Mouse (Mus musculus) left cerebral cortex, postnatal 10 days (tissue): Measurements from ENCODE around the gene Nap1l1. TPM values are rescaled to one million over a fixed set of nuclear protein-coding genes. Genes with fewer than 3 reads are reported as not detected.

Experiments
- DNase-seq, 2 experiments: peaks; one replicate each; pipeline ENCODE4 v3.0.0; 2021 to 2022; ENCODE audit warnings: low spot score in 2 of 2, mixed read lengths in 1 of 2; ENCODE audit errors: extremely low spot score in 1 of 2
- intact Hi-C: fragments of 180-260 bp; cut with DNase I; formaldehyde crosslinking; loops from one replicate; pipeline ENCODE4 v1.15.1; 2025
- total RNA-seq, 2 experiments: library from RNA; stranded (reverse); gene quantifications; 2 replicates each; pipeline ENCODE4 v1.2.3; 2021

The Nap1l1 gene
- total RNA-seq, 2 experiments from 2014 or later, result 237 to 241 TPM

DNA sequence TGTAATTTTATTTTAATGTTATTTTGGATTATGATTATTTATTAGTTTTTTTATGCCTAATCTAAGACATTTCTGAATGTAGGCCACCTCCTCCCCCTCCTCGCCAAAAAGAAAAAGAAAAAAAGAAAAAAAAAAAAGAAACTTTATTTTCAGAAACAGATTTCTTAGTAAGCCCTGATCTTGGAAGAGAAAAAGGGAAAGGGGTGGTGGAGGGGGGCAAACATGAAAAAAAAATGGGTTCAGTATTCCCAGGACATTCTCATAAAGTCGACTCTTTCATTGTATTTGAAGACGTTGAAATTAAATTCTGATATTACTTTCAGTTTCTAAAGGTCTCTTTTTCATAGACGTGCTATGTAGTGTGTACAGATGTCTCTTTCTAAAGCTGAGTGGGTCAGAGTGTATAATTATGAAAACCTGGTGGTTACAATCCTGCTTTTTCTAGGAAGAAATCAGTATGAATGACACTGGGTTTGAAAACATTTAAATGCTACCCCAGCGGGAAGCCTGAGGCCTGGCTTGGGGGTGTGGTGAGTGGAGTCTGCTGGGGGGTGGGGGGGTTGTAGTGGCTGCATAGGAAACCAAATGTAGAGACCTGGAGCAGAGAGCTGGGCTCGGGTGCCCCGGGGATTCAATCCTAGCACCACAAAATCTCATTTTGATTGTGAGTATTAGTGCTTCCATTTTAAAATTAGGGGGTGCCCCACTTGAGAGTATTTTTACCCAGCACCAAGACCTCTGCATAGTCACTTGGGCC is 35.5 kb downstream of the Nap1l1 start:
- intact Hi-C loops, result loop anchor here (5.0 kb wide), 2 partner anchors 59 to 149 kb away; no protein-coding TSS in a partner anchor
- no peak for DNase-seq

- no peak for DNase-seq
- intact Hi-C loops, result loop anchor here (5.0 kb wide), 2 partner anchors 58 to 148 kb away; no protein-coding TSS in a partner anchor
These were observed 36.2 kb downstream of the Nap1l1 start for GRCm38 (mm10) chr10:111509103-111509784.

- intact Hi-C loops, result loop anchor here (5.0 kb wide), 2 partner anchors 57 to 147 kb away; no protein-coding TSS in a partner anchor
- DNase-seq, result peak in 1 of 2 experiments; percentile 49
These were observed 37.0 kb downstream of the Nap1l1 start for GRCm38 (mm10) chr10:111509981-111510380.

- DNase-seq, result peak in 1 of 2 experiments; percentile 41
- intact Hi-C loops, result no loop called here
These were observed 37.8 kb downstream of the Nap1l1 start for GRCm38 (mm10) chr10:111510798-111511197.

DNA sequence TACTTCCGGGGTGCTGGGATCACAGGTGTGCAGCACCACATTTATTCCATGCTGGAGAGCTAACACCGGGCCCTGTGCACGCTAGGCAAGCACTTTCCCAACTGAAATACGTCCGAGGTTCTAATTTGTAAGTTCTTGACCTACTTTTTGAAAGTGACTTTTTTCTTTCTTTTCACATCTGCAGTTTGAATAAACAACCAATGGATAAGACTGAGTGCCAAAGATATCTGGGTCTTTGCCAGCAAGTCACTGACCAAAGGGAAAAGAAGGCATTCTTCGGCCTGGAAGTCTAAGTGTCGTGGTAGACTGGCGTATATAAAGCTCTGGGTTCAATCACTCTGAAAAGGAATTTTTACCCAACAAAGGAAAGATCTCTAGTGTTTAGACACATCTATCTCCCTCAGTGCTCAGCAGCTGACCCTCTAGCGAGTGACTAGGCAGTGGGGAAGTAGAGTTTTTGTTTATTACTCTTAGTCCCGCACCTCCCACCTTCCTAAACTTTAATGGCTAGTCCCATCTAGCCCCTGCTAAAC is 39.1 kb downstream of the Nap1l1 start:
- DNase-seq, result peak in 1 of 2 experiments; percentile 62
- intact Hi-C loops, result no loop called here

GRCm38 (mm10) chr10:111514282-111514885 is 41.4 kb downstream of the Nap1l1 start:
- intact Hi-C loops, result no loop called here
- no peak for DNase-seq

- intact Hi-C loops, result no loop called here
These were observed 42.3 kb downstream of the Nap1l1 start for GRCm38 (mm10) chr10:111515071-111516010.

DNA sequence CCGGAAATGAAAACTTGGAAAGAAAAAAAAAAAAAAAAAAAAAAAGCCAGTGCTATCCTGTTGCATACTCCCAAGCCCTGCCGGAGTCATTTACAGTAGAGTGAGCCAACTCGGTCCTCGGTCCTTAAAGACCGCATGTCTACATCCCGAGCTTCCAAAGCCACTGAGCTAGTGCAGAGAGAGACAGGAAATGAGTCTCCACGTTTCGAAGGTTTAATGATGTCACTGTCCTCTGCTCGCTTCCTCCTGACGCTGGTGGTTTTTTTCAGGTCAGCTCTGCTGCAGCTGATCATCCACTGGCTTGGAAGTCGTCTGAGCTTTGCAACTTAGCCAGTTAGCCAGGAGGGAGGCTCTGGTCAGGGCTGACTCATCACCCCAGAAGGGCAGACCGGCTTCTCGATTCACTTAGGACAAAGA is 43.2 kb downstream of the Nap1l1 start:
- no peak for DNase-seq
- intact Hi-C loops, result no loop called here

More at GRCm38 (mm10) chr10:111515071-111516010, 42.3 kb downstream of the Nap1l1 start:
- DNase-seq, result no peak

- DNase-seq, result no peak
- intact Hi-C loops, result no loop called here
These were observed 43.9 kb downstream of the Nap1l1 start for GRCm38 (mm10) chr10:111516804-111517436.

DNA sequence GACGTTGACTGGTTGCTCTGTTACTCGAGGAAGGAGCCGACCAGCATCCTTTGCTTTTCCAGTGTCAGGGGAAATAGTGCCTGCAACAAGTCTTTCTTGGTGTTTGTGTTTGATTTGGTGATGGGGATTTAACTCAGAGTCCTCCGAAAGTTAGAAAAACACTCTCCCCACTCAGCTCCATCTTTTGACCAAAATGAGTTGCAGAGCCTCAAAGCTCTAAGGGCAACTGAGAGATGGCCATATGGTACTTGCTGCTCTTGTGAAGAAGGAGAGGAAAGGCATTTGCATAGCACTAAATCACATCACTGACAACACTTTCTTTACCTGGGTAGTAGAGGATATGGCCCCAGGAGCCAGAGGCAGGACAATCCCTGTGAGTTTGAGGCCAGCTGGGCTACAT is 45.3 kb downstream of the Nap1l1 start:
- DNase-seq, result no peak
- intact Hi-C loops, result no loop called here

DNA sequence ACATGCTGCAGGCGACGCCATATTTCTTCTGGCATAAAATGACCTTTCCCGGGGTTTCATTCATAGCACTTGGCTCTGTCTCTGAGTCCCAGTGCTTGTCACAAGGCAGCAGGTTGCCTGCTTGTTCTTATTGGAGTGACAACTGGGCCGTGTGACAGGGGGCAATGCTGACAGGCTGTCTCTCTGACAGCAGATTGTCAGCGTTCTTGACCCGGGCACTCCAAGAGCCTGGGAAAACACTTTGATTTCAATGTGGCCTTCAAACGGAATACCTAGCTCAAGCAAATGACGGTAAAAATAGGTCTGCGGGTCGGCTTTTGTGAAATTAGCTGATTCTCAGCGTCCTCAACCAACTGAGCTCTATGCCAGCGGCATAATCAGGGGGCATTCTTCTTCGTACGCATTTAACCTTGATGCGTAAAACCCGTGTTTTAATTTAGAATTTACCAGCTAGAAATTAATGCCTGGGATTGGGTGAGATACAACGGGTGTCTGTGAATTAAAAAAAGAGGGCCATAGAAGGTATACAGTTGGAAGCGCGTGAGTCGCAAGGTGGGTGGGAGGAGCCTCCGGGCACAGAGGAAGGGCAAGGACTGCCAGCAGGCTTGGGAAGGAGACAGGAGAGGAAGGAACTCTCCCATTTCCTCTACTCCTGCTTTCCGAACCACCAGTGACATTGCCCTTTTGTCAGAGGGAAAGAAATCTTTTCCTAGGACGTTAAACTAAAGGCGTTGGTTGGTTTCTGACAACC is 46.8 kb downstream of the Nap1l1 start:
- intact Hi-C loops, result no loop called here
- no peak for DNase-seq

DNA sequence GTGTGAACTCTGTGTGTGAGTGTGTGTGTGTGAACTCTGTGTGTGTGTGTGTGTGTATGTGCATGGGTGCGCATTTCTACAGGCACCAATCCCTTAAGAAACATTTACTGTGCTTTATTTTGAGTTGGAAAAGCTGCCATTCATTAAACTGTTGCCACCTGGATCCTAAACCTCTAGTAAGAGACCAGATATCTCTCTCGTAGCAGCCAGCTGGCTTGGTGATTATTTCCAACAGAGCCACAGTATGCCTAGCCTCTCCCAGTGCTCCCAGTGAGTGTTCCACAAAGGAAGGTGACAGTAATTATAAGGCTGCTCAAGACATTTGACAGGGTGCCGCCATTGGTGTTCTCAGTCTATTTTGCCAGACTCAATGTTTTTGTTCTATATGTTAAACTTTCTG is 47.6 kb downstream of the Nap1l1 start:
- no peak for DNase-seq
- intact Hi-C loops, result no loop called here

GRCm38 (mm10) chr10:111521636-111522035 is 48.6 kb downstream of the Nap1l1 start:
- no peak for DNase-seq
- intact Hi-C loops, result no loop called here

DNA sequence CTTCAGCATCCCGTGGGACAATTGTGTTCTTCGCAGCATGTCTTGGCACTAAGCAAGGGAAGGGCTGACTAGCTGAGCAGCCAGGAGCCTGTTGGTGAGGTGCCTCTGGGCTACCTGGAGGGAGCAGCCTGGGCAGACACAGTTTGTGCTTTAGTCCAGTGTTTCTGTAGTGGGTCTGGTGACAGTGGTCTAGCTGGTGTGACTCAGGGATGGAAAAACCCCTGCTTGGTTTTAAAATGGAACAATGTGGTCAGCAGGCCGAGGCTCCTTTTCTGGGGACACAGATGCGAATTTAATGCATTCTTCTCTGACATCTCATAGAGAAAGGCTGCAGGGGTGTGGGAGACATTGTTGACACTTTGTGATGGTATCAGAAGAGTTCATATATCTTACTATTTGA is 49.2 kb downstream of the Nap1l1 start:
- DNase-seq, result no peak
- intact Hi-C loops, result no loop called here

- intact Hi-C loops, result no loop called here
- DNase-seq, result no peak
These were observed 50.9 kb downstream of the Nap1l1 start for GRCm38 (mm10) chr10:111523894-111524293.

- DNase-seq, result no peak
- intact Hi-C loops, result no loop called here
These were observed 54.0 kb downstream of the Nap1l1 start for GRCm38 (mm10) chr10:111527057-111527456.

- intact Hi-C loops, result no loop called here
- DNase-seq, result no peak
These were observed 54.6 kb downstream of the Nap1l1 start for GRCm38 (mm10) chr10:111527613-111528012.
